Mouse (Mus musculus) intestine, postnatal 0 days (tissue): ENCODE results near the gene Sobp. TPM values are rescaled to one million over a fixed set of nuclear protein-coding genes. Genes with fewer than 3 reads are reported as not detected.

Experiments used
- ATAC-seq: fragments of 200-750 bp; cut with Nextera tagmentation; 2 replicates; pipeline ENCODE4 v1.8.0; 2017; ENCODE audit warnings: mild to moderate bottlenecking, moderate TSS enrichment, moderate library complexity
- H3K27ac ChIP-seq: fragments of 300-500 bp; sonication (generic); 2 replicates; pipeline ENCODE4 v1.5.1; 2014; ENCODE audit warnings: mild to moderate bottlenecking, low read depth, low read length, moderate library complexity
- H3K27me3 ChIP-seq: fragments of 300-500 bp; sonication (generic); replicated peaks from 2 replicates; pipeline ENCODE4 v1.6.1; 2014; ENCODE audit warnings: low read length, mixed read lengths; ENCODE audit not compliant: control insufficient read depth, insufficient read depth
- H3K36me3 ChIP-seq: fragments of 300-500 bp; sonication (generic); 2 replicates; pipeline ENCODE4 v1.6.1; 2014; ENCODE audit warnings: mild to moderate bottlenecking, moderate library complexity; ENCODE audit not compliant: control insufficient read depth, insufficient read depth
- H3K4me1 ChIP-seq: fragments of 300-500 bp; sonication (generic); replicated peaks from 2 replicates; pipeline ENCODE4 v1.6.1; 2014; ENCODE audit warnings: antibody characterized with exemption, low read length, mixed read lengths; ENCODE audit not compliant: control insufficient read depth, insufficient read depth
- H3K4me2 ChIP-seq: fragments of 300-500 bp; sonication (generic); replicated peaks from 2 replicates; pipeline ENCODE4 v1.6.1; 2014; ENCODE audit warnings: low read depth, mild to moderate bottlenecking, moderate library complexity
- H3K4me3 ChIP-seq: fragments of 300-500 bp; sonication (generic); 2 replicates; pipeline ENCODE4 v1.5.1; 2014; ENCODE audit warnings: low read depth, low read length
- H3K9ac ChIP-seq: fragments of 300-500 bp; sonication (generic); 2 replicates; pipeline ENCODE4 v1.6.1; 2014; ENCODE audit warnings: mild to moderate bottlenecking, low read depth, low read length
- H3K9me3 ChIP-seq: fragments of 300-500 bp; sonication (generic); 2 replicates; pipeline ENCODE4 v1.6.1; 2016; ENCODE audit warnings: mixed run types; ENCODE audit not compliant: control insufficient read depth
- CTCF ChIP-seq: sonication (generic); IDR thresholded peaks from 2 replicates; pipeline ENCODE4 v1.5.1; 2016; ENCODE audit warnings: low read depth, mild to moderate bottlenecking, control low read depth, antibody characterized with exemption, moderate library complexity
- WGBS: fragments of 180-500 bp; shearing (Covaris S2); extraction: QIAGEN DNeasy Blood & Tissue Kit; methylation state at CpG from one replicate; pipeline ENCODE4 v1.1.7; 2014; 5-methylcytosine and 5-hydroxymethylcytosine counted together
- polyA plus RNA-seq: library from polyadenylated mRNA; unstranded; fragments of >200 nt; fragmentation: Nextera tagmentation; extraction: Ambion mirVana; gene quantifications from 2 replicates; pipeline ENCODE4 v1.2.1, GENCODE M21; 2015

Sobp gene
- 0.86 and 0.99 TPM in 2 replicates for polyA plus RNA-seq

DNA sequence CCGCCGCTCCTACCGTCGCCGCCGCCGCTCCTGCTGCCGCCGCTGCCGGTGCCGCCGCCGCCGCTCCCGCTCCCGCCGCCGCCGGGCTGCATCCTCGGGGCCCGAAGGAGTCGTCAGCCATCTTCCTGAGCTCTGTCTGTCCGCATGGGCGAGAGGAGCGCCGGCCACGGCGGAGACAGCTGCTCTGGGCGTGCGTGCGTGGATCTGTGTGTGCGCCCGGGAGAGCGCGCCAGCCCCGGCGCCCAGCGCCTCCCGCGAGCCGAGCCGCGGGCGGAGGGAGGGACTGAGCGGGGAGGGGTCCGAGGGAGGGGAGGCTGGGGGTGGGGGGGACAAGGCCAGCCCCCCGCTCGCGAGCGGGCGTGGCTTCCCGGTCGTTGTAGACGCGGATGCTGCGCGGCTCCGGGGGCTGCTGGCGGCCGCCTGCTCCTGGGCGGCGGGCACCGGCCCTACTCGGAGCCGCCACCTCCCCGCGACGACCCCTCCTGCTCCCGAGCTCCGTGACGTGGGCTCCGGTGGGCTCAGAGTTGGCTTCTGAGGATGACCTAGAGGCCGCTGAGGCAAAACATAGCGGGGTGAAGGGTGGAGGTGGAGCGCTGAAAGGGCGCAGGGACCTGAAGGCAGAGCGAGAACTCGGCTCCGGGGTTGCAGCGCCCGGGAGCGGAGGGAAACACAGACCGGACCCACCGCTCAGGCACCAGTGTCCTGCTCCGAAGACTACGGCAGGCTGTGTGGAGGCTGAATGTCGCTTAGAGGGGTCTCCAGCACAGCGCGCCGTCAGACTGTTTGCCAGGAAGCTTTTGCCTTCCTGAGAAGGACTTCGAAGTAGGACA, at the start of gene Sobp, which contains the start of gene 9030612E09Rik:
Gene Sobp (minus strand): TSS at position 205 of the 830 bp plus-strand sequence.
Gene 9030612E09Rik (plus strand): TSS at position 379 of the 830 bp plus-strand sequence.
- peak; percentile 57 for ATAC-seq
- Histone ChIP-seq H3K9me3 (no peaks in the 10 kb centered on the region), H3K4me1 (no peaks in the 10 kb centered on the region), H3K27ac (no peak within 1 kb of the TSS), H3K27me3 (peaks cover 78% of the 10 kb centered on the region), H3K4me2 (peak within 1 kb of the TSS; percentile 96), H3K9ac (peak within 1 kb of the TSS; percentile 78), H3K4me3 (peak within 1 kb of the TSS; percentile 78), H3K36me3 (no peaks in the 10 kb centered on the region)
- no peak for TF ChIP-seq CTCF
- WGBS, result under 1% methylated on average over 66 of the region's 91 CpGs

DNA sequence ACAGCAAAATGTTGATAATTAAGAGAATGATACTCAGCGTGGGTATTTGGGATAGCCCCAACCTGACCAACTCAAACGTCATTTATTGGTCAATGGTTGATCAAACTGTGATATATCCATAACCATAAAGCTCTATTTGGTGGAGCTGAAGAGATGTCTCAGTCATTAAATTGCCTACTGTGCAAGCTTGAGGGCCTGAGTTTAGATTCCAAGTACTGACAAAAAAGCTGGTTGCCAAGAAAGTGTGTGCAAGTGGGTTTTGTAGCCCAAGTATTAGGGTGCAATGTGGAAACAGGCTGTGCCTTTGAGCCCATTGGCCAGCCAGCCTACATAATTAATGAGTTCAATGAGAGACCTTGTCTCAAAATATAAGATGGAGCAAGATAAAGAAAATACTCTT, 49.1 kb upstream of the Sobp start:
- no peaks in the 10 kb centered on the region for H3K27me3 ChIP-seq
- WGBS, result 88% methylated on average over 2 of the region's 2 CpGs
- no peak overlapping the region for H3K9ac ChIP-seq
- no peak overlapping the region for H3K4me3 ChIP-seq
- no peaks in the 10 kb centered on the region for H3K9me3 ChIP-seq
- H3K27ac ChIP-seq, result no peak overlapping the region
- TF ChIP-seq CTCF, result no peak
- H3K4me2 ChIP-seq, result no peak overlapping the region
- H3K4me1 ChIP-seq, result 0 out of 2 replicates have a peak, but pooled peaks cover 3% of the 10 kb centered on the region
- ATAC-seq, result no peak
- peaks cover 3% of the 10 kb centered on the region; the same call in 1 of the 2 replicates for H3K36me3 ChIP-seq

DNA sequence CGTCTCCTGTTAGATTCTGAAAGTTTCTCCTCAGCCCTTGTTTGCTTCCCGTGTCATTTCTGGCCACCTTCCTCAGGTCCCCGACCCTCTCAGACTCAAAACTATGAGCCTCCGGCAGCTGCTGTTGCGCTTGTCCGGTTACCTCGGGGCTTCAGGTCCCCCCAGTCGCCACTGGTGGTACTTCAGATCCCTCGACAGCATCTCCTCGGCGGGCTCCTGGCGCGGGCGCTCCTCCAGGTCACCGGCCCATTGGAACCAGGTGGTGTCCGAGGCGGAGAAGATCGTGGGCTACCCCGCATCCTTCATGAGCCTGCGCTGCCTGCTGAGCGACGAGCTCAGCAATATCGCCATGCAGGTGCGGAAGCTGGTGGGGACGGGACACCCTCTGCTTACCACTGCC, 47.3 kb upstream of the Sobp start:
- Histone ChIP-seq H3K36me3 (peaks cover 1% of the 10 kb centered on the region; the same call in 1 of the 2 replicates), H3K9ac (peak overlapping the region; percentile 91), H3K27ac (peak overlapping the region; percentile 91), H3K4me1 (0 out of 2 replicates have a peak, but pooled peaks cover 3% of the 10 kb centered on the region), H3K4me2 (peak overlapping the region; percentile 92), H3K27me3 (no peaks in the 10 kb centered on the region), H3K4me3 (peak overlapping the region; percentile 87), H3K9me3 (no peaks in the 10 kb centered on the region)
- WGBS, result 0% methylated on average over 25 of the region's 25 CpGs
- TF ChIP-seq CTCF, result no peak
- ATAC-seq, result peak; percentile 49

DNA sequence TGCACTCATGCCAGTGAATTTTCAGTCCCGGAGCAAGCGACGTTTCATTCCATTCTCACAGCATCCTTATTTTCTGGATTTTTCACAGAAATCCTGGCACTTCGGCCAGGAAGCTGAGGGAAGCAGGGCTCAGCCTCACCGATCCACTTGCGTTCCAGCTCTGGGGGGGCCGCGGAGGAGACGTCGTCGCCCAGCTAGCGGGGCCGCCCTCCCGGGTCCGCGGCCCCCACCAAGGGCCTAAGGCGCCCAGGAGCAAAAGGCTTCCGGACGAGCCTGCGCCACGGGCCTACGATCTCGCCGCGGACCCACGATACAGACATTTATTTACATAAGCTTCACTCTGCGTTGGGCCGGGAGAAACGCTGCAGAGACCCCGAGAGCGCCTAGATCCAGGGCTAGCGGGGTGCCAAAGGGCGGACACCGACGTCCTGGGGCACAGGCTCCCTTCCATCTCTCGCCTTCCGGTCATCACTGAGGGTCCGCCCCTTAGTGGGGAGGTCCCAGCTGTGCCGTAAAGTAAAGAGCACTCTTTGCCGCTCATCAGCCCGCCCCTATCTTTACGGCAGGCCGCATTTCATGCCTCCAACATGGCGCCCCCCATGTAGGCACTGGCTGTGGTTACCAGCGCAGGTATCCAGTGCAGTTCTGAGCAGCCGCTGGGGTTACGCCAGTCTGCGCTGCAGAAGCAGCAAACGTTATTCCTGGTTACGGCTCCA, 46.7 kb upstream of the Sobp start, which contains the start of gene Pdss2:
Gene Pdss2 (plus strand): TSS at position 577 of the 716 bp plus-strand sequence.
- peak; percentile 97 for ATAC-seq
- WGBS, result under 1% methylated on average over 50 of the region's 50 CpGs
- Histone ChIP-seq H3K9me3 (no peaks in the 10 kb centered on the region), H3K9ac (peak within 1 kb of the TSS; percentile 91), H3K36me3 (no peaks in the 10 kb centered on the region), H3K4me2 (peak within 1 kb of the TSS; percentile 92), H3K4me1 (0 out of 2 replicates have a peak, but pooled peaks cover 3% of the 10 kb centered on the region), H3K4me3 (peak within 1 kb of the TSS; percentile 87), H3K27ac (peak within 1 kb of the TSS; percentile 91), H3K27me3 (no peaks in the 10 kb centered on the region)
- peak; percentile 51 for TF ChIP-seq CTCF

DNA sequence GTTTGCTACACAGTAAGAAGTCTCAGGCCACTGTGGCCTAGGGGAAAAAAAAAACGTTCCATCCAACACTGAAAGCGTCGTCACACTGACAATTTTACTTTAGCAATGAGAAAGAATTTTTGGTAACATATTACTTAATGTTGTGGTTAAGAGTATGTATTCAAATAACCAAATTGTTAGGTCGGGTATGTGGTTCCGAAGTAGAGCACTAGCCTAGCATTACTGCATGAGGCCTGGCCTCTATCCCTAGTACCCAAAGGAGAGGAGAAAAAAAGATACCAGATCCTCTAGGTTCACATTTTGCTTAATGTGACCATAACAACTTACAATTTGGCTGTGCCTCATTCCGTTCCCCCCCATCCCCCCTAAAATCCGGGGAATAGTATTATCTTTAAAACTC, 46.1 kb upstream of the Sobp start:
- H3K27ac ChIP-seq, result peak overlapping the region; percentile 91
- peak overlapping the region; percentile 92 for H3K4me2 ChIP-seq
- no peaks in the 10 kb centered on the region for H3K9me3 ChIP-seq
- H3K9ac ChIP-seq, result peak overlapping the region; percentile 91
- H3K4me3 ChIP-seq, result peak overlapping the region; percentile 87
- ATAC-seq, result no peak
- 0 out of 2 replicates have a peak, but pooled peaks cover 3% of the 10 kb centered on the region for H3K4me1 ChIP-seq
- 13% methylated on average over 7 of the region's 7 CpGs for WGBS
- no peak for TF ChIP-seq CTCF
- H3K27me3 ChIP-seq, result no peaks in the 10 kb centered on the region
- H3K36me3 ChIP-seq, result no peaks in the 10 kb centered on the region
